ENCODE assay signal across 25 mouse cellular contexts in the genomic region with DNA sequence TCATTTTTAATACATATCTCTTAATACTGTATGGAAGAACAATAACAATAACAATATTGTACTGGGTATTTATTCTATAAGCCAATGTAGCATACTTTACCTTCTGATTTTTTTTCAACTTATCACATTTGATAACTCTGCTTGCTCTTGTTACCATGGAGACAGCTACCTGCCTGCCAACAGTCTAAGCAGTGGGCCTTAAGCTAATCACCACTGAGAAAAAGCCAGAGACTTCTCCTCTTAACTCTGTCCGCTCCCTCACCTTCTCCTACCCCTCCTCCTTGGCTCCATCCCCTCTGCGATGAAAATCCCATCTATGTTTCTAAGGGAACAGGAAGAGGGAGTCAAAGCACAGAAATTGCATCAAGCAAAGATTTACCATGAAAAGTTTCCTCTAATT.
DNase-seq lines count a peak whose midpoint lies in the region; ATAC-seq and TF ChIP-seq lines count a peak whose summit lies in the region.
"Had no signal": no experiment of that assay in that cellular context is flagged by ENCODE, and none has a peak within 500 bp of the region (broad histone marks: within the 10 kb centered on the region; RNA-seq: fewer than 3 reads in every experiment).

No protein-coding gene starts in this region.

- no peak overlapping the region for H3K9ac ChIP-seq in hindbrain, embryonic 16.5 days (ENCODE audit: low read depth, low read length)
- no peak overlapping the region for H3K9ac ChIP-seq in forebrain, embryonic 16.5 days (replicated peaks; ENCODE audit: low read depth, low read length)
- H3K9ac ChIP-seq in liver, embryonic 11.5 days (ENCODE audit: low read depth, low read length): no peak overlapping the region
- H3K9ac ChIP-seq: heart, embryonic 12.5 days; limb, embryonic 15.5 days; liver, embryonic 14.5 days had no signal

- TF ChIP-seq POLR2A in brain, embryonic 14.5 days (IDR thresholded peaks at IDR 0.05; ENCODE audit: borderline replicate concordance, extremely low read depth, insufficient read depth, insufficient read length, poor library complexity, severe bottlenecking): no peak

- H3K4me2 ChIP-seq in hindbrain, embryonic 16.5 days (ENCODE audit: low read length): no peak overlapping the region
- H3K4me2 ChIP-seq in forebrain, embryonic 16.5 days (ENCODE audit: low read length): no peak overlapping the region
- H3K4me2 ChIP-seq in liver, embryonic 11.5 days: no peak overlapping the region
- H3K4me2 ChIP-seq: heart, embryonic 12.5 days; limb, embryonic 15.5 days had no signal

- peak; percentile 60; the same call in 1 of the 2 replicates for ATAC-seq in hindbrain, embryonic 16.5 days
- ATAC-seq in forebrain, embryonic 16.5 days: peak; percentile 36; the same call in 1 of the 2 replicates
- no peak for ATAC-seq in liver, embryonic 11.5 days (replicated peaks; ENCODE audit: low FRiP score)
- ATAC-seq: intestine, embryonic 16.5 days had no signal

- WGBS in hindbrain, embryonic 16.5 days: 51% methylated on average over 2 of the region's 2 CpGs
- 84% methylated on average over 2 of the region's 2 CpGs for WGBS in hindbrain, embryonic 10.5 days
- 27% methylated on average over 2 of the region's 2 CpGs for WGBS in forebrain, embryonic 16.5 days
- 63% methylated on average over 2 of the region's 2 CpGs for WGBS in liver, embryonic 11.5 days

- H3K9me3 ChIP-seq in hindbrain, embryonic 16.5 days (ENCODE audit: control insufficient read depth, low read length): no peaks in the 10 kb centered on the region
- H3K9me3 ChIP-seq in hindbrain, embryonic 10.5 days: no peaks in the 10 kb centered on the region
- no peaks in the 10 kb centered on the region for H3K9me3 ChIP-seq in forebrain, embryonic 16.5 days (ENCODE audit: control insufficient read depth, low read length)
- H3K9me3 ChIP-seq in liver, embryonic 11.5 days (ENCODE audit: control insufficient read depth, low read length): no peaks in the 10 kb centered on the region
- H3K9me3 ChIP-seq: heart, embryonic 12.5 days; limb, embryonic 10.5 days; limb, embryonic 15.5 days had no signal

- DNase-seq in hindbrain, embryonic 10.5 days (ENCODE audit: low spot score): no peak
- DNase-seq in brain, embryonic 14.5 days (ENCODE audit: low read depth): peak; percentile 70
- DNase-seq in retina, embryonic 14.5 days (ENCODE audit: low spot score): peak; percentile 26
- DNase-seq in liver, embryonic 11.5 days (ENCODE audit: low spot score): no peak
- DNase-seq: adrenal gland, postnatal 25 days; B cell, adult 2 months; cerebellum, adult 2 months; cerebellum, postnatal 25 days; gastrocnemius, adult 2 months; heart, adult 2 months; kidney, adult 8-10 months; kidney, postnatal 4 days; layer of hippocampus, postnatal 36 days; lung, adult 2 months; lung, postnatal 10 days; thymus, postnatal 4 days had no signal

- H3K4me1 ChIP-seq in hindbrain, embryonic 16.5 days (ENCODE audit: control insufficient read depth, insufficient read depth, low read depth, low read length): peaks cover 3% of the 10 kb centered on the region
- 0 out of 2 replicates have a peak, but pooled peaks cover 5% of the 10 kb centered on the region for H3K4me1 ChIP-seq in hindbrain, embryonic 10.5 days (replicated peaks)
- H3K4me1 ChIP-seq in forebrain, embryonic 16.5 days (replicated peaks; ENCODE audit: control insufficient read depth, insufficient read depth, low read length): peaks cover 2% of the 10 kb centered on the region; the same call in 1 of the 2 replicates
- no peaks in the 10 kb centered on the region for H3K4me1 ChIP-seq in liver, embryonic 11.5 days (replicated peaks; ENCODE audit: control insufficient read depth, insufficient read depth, low read length)
- H3K4me1 ChIP-seq: heart, embryonic 12.5 days; limb, embryonic 10.5 days; limb, embryonic 15.5 days had no signal

- no peaks in the 10 kb centered on the region for H3K36me3 ChIP-seq in hindbrain, embryonic 16.5 days (ENCODE audit: control insufficient read depth, insufficient read depth, low read length)
- H3K36me3 ChIP-seq in hindbrain, embryonic 10.5 days: no peaks in the 10 kb centered on the region
- H3K36me3 ChIP-seq in forebrain, embryonic 16.5 days (ENCODE audit: control insufficient read depth, insufficient read depth): no peaks in the 10 kb centered on the region
- H3K36me3 ChIP-seq in liver, embryonic 11.5 days (ENCODE audit: control insufficient read depth, insufficient read depth, low read length): no peaks in the 10 kb centered on the region
- H3K36me3 ChIP-seq: heart, embryonic 12.5 days; limb, embryonic 10.5 days; limb, embryonic 15.5 days had no signal

- no peak overlapping the region for H3K4me3 ChIP-seq in hindbrain, embryonic 16.5 days (ENCODE audit: low read length)
- H3K4me3 ChIP-seq in hindbrain, embryonic 10.5 days: no peak overlapping the region
- H3K4me3 ChIP-seq in forebrain, embryonic 16.5 days (replicated peaks; ENCODE audit: low read length): no peak overlapping the region
- no peak overlapping the region for H3K4me3 ChIP-seq in liver, embryonic 11.5 days (ENCODE audit: low read depth, low read length)
- H3K4me3 ChIP-seq: gastrocnemius, adult 2 months; heart, adult 2 months; heart, embryonic 12.5 days; limb, embryonic 10.5 days; limb, embryonic 15.5 days had no signal

- H3K27me3 ChIP-seq in hindbrain, embryonic 16.5 days (replicated peaks; ENCODE audit: control insufficient read depth, insufficient read depth, low read length): no peaks in the 10 kb centered on the region
- H3K27me3 ChIP-seq in hindbrain, embryonic 10.5 days (ENCODE audit: insufficient read depth, poor library complexity, severe bottlenecking): no peaks in the 10 kb centered on the region
- no peaks in the 10 kb centered on the region for H3K27me3 ChIP-seq in forebrain, embryonic 16.5 days (replicated peaks; ENCODE audit: control insufficient read depth, insufficient read depth, low read length)
- no peaks in the 10 kb centered on the region for H3K27me3 ChIP-seq in liver, embryonic 11.5 days (replicated peaks; ENCODE audit: control insufficient read depth, insufficient read depth, low read length)
- H3K27me3 ChIP-seq: heart, embryonic 12.5 days; limb, embryonic 15.5 days had no signal

- TF ChIP-seq CTCF in brain, embryonic 14.5 days (IDR thresholded peaks at IDR 0.05; ENCODE audit: borderline replicate concordance, extremely low read depth, insufficient read depth, insufficient read length): no peak

- H3K27ac ChIP-seq in hindbrain, embryonic 16.5 days (ENCODE audit: low read depth, low read length): no peak overlapping the region
- no peak overlapping the region for H3K27ac ChIP-seq in hindbrain, embryonic 10.5 days
- no peak overlapping the region for H3K27ac ChIP-seq in forebrain, embryonic 16.5 days (ENCODE audit: low read length)
- no peak overlapping the region for H3K27ac ChIP-seq in liver, embryonic 11.5 days (ENCODE audit: low read depth, low read length)
- H3K27ac ChIP-seq: gastrocnemius, adult 2 months; heart, adult 2 months; kidney, postnatal 0 days; limb, embryonic 10.5 days; limb, embryonic 15.5 days; liver, embryonic 14.5 days; macrophage had no signal

Comparison
In these comparisons a context has a peak if more than half of its experiments do, and no peak if none do; other contexts are left out.
1. DNase-seq: peak in brain, embryonic 14.5 days (single experiment) and retina, embryonic 14.5 days (single experiment); none in hindbrain, embryonic 10.5 days (single experiment) and liver, embryonic 11.5 days (single experiment).